Mouse (Mus musculus) erythroblast, embryonic 14.5 days (primary cell): Measurements from ENCODE around the gene Ddx43.
"Not testable (repeated sequence)": the region's sequence is repeated elsewhere in the genome, so short reads cannot be mapped to it uniquely, and the experiment has no call there.

ENCODE experiments used
- GATA1 ChIP-seq: IDR thresholded peaks from 2 replicates; pipeline ENCODE4 v1.6.1; 2012; ENCODE audit warnings: low read length, inconsistent platforms, mixed read lengths
- TAL1 ChIP-seq: IDR thresholded peaks from 3 replicates; pipeline ENCODE4 v1.6.1; 2012; ENCODE audit warnings: low read length, inconsistent platforms, mixed read lengths

- TF ChIP-seq GATA1, TAL1: not testable (repeated sequence)
Observed at GRCm38 (mm10) chr9:78349141-78349540, 46.4 kb upstream of the Ddx43 start.
